Mouse (Mus musculus) inflammation-experienced regulatory T-cells, adult 6 months (primary cell): ENCODE data around the gene Ltc4s. TPM values are rescaled to one million over a fixed set of nuclear protein-coding genes. Genes with fewer than 3 reads are reported as not detected.

Experiments
- ATAC-seq: one replicate; pipeline ENCODE4 v1.8.0; 2017
- polyA plus RNA-seq, 3 experiments: library from polyadenylated mRNA; unstranded; fragments of 100-300 nt; shearing (Covaris generic); gene quantifications; one replicate each; pipeline ENCODE4 v1.2.1; 2017

Ltc4s gene
- polyA plus RNA-seq, 3 experiments from 2014 or later = not detected

DNA sequence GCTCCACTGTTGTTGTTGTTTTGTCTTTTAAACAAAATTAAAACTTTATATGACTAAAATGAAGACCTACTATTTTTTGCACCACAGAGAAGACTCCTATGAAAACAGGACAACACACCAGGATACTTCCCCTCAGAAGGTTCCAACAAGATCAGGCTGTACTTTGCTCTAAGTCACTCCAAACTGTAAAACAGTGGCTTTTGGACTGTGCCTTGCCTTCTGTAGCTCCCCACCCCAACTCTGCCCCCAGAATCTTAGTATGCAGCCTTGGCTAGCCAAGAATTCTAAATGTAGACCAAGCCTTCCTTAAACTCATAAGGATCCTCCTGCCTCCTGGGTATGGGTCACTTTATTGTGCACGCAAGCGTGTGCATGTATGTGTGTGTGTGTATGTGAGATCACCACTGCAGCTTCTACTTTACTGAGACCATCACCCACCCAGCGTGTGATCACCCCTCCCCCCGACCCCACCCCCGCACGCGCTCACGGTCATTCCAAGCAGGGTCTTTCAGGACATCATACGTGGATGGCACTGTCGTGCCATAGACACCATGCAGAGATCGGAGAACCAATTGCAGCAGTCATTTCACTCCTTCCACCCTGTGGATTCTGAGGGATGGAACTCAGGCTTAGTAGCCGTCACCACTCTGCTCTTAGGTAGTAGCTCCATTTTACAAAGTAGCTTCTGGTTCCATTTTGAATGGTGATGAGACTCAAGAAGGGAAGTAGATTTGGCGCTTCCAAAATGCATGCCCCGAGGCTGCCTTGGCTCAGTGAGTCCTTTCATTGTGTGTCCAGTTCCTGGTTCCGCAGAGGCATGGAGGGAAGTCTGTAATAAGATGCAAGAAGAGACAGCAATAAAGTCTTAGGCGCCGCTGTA, 14.4 kb downstream of the Ltc4s start:
- ATAC-seq = peak; percentile 35

DNA sequence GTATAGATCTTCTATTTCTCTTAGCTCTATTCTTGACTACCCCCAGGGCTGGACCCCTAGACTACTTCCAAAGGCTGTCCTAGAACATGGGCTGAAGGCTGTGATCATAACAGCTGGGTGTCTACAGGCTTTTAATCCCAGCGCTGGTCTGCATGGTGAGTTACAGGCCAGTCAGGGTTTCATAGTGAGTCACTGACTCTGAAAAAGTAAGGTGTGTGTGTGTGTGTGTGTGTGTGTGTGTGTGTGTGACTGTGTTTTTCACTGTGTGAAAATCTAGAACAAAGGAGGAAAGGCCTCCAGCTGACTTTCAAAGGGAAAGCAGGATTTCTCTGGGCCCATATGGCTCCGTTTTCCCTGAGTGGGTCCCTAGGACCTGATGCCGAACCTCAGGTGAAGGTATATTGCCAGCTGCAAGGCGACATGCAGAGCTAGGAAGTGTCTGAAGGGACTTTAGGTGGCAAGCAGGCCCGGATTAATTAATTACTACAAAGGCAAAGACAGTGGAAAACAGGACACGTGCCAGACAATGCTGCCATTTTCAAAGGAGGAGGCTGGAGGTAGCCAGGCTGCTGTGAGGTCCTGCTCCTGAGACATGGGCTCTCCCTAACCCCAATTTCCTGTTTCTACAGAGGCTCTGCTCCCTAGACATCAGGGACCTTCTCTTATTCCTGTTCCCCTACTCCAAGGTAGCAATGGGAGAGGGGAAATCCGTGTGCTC, 15.7 kb downstream of the Ltc4s start:
- ATAC-seq = no peak

DNA sequence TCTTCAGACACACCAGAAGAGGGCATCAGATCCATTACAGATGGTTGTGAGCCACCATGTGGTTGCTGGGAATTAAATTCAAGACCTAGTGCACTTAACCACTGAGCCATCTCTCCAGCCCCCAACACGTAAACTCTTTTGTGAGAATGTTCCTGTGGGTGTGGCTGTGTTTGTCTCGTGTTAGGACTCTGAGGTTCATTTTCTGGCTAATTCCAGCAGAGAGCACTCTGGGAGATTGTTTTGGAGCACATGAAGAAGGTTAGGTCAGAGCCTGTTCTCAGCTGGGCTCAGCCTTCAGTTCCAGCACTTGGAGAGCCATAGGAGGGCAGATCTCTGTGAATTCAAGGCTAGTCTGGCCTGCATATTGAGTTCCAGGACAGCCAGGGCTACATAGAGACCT, 18.6 kb downstream of the Ltc4s start:
- no peak for ATAC-seq

DNA sequence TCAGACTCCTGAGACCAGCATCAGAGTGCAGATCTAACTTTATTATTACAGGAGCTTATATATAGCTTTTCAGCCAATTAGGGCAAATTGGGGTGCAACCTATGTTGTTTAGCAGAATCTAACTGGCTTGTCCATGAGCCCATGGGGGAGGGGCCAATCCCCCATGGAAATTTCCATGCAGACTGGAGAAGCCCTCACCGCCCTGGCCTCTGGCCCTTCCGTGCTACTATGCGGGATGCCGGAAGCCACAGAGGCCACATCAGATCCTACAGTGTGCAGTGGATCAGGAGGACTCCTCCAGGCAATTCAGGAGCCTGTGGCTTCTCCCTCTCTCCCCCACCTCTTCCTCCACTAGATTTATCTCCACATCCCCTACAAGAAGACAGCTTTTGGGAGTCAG, 20.6 kb downstream of the Ltc4s start:
- ATAC-seq = no peak

DNA sequence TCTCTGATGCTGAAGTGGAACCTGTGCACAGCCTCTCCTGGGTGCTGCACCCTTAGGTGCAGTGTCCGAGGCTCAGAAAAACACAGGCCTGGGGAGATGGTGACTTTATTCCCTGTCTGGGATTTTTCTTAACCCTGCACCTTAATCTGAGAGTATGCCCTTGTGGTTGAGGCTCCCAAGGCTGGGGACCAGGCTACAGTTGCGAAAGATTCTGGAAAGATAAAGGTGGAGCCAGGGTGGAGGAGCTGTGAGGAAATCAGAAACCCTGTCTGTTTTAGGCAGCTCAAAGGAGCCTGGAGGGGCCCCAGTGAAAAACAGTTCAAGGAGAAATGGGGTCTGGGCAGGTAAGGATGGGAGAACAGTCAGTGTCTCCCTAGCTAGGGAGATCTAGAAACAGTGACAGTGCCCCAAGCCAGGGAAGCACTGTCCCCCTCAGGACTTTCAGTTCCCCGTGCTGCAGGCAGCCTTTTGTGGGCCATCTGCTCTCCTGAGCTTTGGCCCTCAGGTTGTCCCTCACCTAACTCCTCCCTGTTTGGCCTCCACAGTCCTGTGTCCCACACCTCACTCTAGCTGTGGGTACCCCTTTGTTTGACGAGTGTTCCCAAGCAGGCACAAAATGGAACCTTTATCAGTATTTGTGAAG, 21.6 kb downstream of the Ltc4s start:
- ATAC-seq = no peak

DNA sequence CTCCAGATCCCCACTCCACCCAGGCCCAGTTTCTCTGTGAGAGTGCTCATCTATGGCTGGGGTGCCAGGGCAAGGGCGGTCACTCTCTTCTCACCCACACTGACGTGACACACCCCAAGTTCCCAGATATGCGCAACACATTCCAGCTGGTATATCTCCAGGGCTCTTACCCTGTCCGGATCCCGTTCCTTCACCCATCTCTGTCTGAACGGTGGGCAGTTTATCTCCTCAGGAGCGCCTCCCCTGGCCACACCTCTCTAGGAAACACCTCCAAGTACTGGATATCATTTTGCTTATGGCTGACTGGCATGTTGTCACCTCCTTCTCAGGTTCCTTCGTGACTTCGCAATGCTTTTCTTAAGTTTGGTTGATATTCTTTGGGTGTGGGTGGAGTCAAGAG, 22.8 kb downstream of the Ltc4s start:
- no peak for ATAC-seq

DNA sequence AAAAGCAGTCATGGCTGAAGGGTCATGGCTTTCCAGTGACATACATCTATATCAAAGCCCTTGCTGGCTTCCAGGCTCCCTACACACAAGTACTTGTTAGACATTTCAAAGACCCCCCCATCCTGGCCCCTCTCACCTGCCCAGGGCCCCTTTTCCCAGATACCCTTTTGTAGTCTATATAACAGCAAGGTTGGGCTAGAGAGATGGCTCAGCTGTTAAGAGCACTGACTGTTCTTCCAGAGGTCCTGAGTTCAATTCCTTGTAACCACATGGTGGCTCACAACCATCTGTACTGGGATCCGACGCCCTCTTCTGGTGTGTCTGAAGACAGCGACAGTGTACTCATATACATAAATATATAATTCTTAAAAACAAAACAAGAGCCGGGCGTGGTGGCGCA, 23.8 kb downstream of the Ltc4s start:
- no peak for ATAC-seq

DNA sequence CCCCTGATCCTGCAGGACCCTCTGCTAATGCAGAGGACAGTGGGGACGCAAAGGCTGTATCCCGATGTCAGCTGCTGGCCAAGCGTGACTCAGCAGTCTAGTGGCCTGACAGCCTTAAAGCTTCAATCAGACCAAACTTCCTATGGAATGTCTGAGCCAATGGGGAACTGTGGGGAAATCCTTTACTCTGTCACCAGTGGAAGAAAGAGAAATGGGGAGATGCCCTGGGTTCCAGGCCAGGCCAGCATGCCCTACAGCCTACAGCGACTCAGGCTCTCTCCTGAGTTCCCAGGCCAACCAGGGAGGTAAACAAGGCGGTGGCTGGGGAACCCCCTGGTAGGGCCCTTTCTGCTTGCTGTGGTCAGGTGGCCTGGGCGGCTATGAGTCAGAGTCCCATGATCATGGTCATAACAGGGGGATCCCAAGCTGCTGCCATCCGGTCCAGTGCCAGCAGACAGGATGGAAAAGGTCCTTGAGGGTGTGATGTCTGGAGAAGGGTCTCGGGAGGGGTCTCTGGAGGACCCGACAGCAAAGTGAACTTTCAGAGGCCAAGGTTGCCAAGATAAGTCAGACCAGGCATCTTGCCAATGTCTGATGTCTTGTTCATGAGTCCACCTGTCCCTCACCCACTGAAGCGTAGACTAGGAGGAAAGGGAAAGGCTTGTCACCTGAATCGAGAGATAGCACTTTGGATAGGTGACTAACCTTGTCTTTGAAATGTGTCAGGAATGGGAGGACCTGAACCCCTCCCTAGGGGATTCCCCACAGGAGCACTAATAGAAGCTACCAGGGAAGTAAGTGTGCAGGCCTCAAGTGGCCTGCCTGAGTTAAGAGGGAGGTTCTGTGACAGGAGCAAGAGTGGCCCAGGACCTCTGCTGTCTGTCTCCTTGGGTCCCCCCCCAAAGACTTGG, 25.3 kb downstream of the Ltc4s start:
- ATAC-seq = no peak

DNA sequence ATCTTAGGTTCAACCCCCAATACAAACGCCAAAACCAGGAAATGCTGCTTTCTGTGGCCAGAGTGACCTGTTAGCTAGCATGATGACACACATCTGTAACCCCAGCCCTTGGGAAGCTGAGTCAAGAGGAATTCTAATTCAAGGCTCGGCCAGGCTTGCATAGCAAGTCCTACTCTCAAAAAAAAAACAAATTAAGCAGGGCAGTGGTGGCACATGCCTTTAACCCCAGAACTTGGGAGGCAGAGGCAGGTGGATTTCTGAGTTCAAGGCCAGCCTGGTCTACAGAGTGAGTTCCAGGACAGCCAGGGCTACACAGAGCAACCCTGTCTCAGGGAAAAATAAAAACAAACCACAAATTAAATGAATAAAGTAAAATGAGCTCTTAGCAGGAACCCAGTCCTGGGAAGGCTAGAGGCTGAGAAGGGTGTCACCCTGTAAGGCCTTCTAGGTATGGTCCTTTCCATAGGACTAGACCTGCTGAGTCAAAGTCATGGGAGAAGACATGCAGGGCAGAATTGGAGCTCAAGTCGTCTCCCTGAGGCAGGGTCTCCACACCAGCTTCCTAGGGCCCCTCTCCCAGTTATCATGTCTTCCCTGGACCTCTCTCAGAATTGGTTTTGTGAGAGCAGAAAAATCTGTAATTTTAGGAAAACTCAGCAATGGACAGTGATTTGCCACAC, 26.2 kb downstream of the Ltc4s start:
- no peak for ATAC-seq

DNA sequence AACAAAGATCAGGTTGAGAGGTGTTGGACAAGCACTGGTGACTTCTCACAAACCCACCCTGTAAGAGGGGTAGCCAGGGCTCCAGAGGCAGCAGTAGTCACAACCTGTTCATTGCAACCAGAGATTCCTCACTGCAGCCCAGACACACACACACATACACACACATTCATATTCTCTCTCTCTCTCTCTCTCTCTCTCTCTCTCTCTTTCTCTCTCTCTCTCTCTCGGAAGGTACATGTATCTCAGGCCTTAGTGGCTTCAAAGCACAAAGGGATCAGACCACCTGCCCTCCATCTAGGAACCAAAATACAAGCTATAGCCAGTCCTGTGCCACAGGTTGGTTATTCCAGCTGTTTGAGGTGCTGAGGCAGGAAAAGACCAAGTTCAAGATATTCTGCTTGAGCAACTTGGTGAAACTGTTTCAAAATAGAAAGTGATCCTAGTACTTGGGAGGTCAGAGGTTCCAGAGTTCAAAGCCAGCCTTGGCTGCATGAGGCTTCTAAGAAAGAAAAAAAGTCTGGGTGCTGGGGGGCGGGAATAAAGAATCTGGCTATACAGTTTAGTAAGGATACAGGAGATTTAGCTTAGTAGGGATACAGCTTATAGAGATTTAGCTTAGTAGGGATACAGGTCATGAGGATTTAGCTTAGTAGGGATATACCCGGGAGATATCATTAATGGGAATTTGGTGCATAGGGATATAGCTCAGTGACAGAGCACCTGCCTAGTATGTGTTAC, 26.9 kb downstream of the Ltc4s start:
- ATAC-seq = no peak

DNA sequence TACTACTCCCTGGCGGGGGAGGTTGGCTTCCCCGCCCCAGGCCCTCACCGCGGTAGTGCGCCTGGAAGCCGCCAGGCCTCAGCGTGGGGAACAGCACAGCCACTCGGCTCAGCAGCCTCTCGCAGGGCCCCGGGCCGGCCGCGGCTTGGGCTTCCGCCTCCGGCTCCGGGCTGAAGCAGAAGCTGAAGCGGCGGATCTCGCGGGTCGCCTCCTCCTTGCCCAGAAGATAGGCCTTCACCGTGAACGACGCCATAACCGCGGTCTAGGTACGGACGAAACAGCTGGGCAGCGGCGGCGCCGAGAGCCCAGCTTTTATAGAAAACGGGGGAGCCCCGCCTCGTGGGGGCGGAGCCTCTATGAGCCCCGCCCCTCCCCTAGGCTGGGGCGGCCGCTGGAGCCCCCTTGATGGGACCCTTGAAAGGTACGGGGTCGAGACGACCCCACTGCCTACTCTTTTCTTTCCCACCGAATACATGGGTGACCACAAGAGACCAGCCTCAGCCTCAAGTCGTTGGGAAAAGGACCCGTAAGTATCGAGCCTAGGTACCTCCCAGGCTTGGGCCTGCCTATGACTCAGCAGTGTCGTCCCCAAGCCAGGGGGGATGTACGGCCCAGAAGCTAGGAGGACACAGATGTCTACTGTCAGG, 27.8 kb downstream of the Ltc4s start, which contains the start of the genes Sqstm1 and Mgat4b:
Gene Sqstm1, minus strand, starts transcription at position 323 of the 647 bp plus-strand sequence.
Gene Mgat4b, plus strand, starts transcription at position 386 of the 647 bp plus-strand sequence.
- peak; percentile 65 for ATAC-seq

DNA sequence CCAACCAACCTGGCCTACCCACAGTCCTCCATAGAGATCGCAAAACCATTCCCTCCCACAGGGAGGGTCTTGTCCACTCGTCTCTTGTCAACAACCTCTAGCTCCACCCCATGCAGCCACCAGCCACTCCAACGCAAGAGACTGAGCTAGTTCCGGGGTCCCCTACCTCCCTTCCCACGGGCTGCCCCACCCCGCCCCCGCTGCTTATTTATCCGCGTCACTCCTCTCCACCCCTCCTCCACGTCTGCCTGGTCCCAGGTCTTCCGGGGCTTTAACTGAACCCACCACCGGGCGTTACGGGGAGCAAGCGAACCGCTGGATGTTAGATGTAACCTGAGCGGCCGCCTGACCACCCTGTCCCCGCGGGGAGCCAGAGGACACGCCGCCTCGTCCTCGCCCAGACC, 28.3 kb downstream of the Ltc4s start:
- peak; percentile 83 for ATAC-seq

DNA sequence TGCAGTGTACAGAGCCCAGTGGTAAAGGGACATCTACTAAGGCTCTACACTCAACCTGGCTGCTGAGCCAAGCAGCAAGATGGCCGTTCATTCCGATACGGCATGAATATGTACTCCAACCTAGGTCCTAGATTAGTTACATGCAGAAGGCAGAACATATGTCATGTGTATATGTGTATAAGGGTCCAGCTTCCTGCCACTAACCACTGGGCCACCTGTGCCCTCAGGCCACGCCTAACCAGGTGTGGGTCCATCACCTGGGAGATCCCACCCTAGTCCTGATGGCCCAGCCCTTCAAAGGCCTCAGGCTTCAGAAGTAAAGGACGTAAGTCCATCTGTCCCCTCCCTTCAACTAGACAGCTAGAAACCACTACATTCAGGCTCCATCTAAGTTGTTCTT, 30.4 kb downstream of the Ltc4s start:
- no peak for ATAC-seq

DNA sequence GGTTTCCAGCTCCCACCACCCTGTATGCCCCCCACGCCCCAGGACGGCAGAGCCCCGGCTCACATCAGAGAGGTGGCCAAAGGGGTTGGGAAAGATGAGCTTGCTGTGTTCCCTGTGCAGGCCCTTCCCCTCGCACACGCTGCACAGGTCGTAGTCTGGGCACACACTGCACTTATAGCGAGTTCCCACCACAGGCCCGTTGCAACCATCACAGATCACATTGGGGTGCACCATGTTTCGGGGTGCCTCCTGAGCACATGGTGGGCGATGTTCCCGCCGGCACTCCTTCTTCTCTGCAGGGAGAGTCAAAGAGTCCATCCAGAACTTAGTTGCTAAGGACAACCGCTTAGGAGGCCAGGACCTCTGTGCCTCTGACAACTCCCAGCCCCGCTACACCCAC, 31.1 kb downstream of the Ltc4s start:
- ATAC-seq = no peak

DNA sequence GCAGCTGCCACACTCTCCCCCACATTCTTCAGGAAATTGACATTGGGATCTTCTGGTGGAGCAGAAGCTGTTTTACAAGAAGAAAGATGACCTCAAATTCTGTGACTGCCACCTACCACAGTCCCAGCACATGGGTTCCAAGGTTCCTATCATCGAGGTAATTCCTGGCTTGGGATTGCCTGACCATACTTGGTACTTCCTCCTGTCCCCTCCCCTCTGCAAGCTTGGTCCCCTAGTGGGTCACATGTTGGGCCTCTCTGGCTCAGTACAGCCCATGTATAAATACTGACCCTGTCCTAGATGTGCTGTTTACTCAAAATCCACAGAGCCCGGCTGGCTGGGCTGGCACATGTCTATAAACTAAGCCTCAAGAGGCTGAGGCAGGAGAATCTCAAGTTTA, 32.4 kb downstream of the Ltc4s start:
- no peak for ATAC-seq

DNA sequence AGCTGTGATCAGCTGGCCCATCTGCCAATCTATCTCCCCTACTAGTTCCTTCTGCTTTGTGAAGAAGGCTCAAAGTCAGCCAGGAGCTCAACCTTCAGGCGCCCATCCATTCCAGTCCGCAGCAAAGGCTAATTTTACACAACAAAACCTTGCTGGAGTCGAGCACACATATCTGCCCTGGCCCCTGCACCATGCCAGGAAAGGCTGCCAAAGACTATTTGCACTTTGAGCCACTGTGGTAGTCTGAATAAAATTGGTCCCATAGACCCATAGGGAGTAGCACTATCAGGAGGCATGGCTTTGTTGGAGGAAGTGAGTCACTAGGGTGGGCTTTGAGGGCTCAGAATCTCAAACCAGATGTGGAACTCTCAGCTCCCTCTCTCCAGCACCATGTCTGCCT, 33.0 kb downstream of the Ltc4s start:
- no peak for ATAC-seq

DNA sequence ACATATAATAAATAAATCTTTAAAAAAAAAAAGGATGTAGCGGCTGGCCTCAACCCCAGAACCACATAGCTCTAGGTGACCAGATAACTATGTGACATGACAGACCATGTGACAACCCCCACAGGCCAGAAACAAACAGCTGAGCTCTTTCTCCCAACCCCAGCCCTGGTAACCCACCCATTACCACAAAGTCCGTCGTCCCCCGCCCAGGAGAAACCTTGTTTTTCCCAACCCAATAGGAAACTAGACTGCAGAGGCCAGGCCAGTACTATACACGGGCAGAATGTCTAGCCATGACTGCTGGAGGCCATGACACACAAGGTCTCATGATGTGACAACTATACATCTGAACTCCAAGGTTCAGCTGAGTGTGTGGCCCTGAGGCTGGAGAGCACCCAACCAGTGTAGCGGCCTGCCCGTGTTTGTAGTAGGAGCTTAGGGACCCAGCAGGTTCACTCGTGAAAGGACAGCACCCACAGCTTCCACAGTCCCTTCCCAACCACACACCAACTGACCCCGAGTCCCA, 35.1 kb downstream of the Ltc4s start:
- no peak for ATAC-seq

DNA sequence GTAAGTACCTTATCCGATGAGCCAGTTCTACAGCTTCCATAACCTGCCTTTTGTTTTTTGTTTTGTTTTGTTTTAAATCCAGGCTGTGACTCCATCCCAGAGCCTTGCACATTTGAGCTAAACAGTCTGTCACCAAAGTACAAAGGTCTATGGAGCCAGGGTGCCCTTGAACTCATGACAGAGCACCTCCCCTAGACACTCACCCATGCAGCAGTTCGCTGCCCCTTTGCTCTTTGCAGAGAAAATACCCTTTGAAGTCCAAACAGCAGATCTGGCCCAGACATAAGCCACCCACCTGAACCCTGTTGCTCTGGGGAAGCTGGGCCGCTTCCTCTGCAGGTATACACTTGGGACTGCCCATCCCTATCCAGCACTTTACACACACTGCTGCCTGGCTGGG, 36.8 kb downstream of the Ltc4s start:
- no peak for ATAC-seq

DNA sequence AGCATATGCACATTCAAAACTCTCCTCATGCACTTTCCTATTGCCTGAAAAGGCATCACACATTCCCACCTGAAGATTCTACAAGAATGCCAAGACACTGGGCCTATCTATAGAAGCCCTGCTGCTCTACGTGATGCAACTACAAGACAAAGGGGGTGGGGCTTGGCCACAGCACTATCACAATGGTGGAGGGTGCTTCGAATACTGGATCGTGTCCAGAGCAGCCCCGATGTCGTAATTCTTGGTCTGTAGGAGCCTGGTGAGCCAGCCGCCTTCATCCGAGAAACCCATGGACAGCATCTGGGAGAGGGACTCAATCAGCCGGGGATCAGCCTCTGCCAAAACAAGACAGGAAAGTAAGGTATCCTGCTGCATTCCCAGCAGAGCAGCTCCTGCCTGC, 37.8 kb downstream of the Ltc4s start:
- ATAC-seq = no peak

DNA sequence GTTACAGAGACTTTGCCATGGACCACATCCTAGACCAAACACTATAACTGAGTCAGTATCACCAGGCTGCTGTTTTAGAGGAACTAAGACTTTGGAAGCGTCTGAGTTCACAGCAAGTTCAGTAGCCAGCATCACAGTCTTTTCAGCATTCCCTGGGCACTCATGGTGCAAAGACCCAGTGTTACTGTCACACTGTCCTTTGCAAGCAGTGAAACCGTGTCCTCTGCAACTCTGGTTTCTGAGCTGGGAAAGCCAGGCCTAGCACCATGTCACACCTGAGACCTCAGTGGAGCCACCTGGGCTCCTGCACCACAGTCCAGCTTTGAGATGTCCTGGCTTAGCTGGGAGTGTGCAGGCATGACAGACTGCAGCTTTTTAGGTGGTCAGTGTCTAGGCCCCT, 39.5 kb downstream of the Ltc4s start:
- no peak for ATAC-seq
